Mouse (Mus musculus) CH12.LX (cell line): Measurements from ENCODE around the gene Ceacam10.
"Not testable (repeated sequence)": the region's sequence is repeated elsewhere in the genome, so short reads cannot be mapped to it uniquely, and the experiment has no call there.

ENCODE experiments used
- BHLHE40 ChIP-seq: IDR thresholded peaks from 2 replicates; pipeline ENCODE4 v1.6.1; 2011; ENCODE audit warnings: mild to moderate bottlenecking, low read depth, low read length, improper control_type of control experiment
- CTCF ChIP-seq, 2 experiments: IDR thresholded peaks in 1 of 2; conservative IDR thresholded peaks in 1 of 2; 2 replicates each; pipeline ENCODE4 v1.5.1; 2011 to 2012; ENCODE audit warnings: low read depth in 2 of 2, low read length in 2 of 2, improper control_type of control experiment in 1 of 2, inconsistent platforms in 1 of 2, mild to moderate bottlenecking in 1 of 2, moderate library complexity in 1 of 2
- ETS1 ChIP-seq: conservative IDR thresholded peaks from 2 replicates; pipeline ENCODE4 v1.6.1; 2012; ENCODE audit warnings: low read depth, mild to moderate bottlenecking, inconsistent platforms, low read length, improper control_type of control experiment, moderate library complexity
- KAT2A ChIP-seq: IDR thresholded peaks from 2 replicates; pipeline ENCODE4 v1.6.1; 2012; ENCODE audit warnings: low read length, improper control_type of control experiment, inconsistent platforms; ENCODE audit not compliant: insufficient replicate concordance
- MAX ChIP-seq: IDR thresholded peaks from 2 replicates; pipeline ENCODE4 v1.6.1; 2011; ENCODE audit warnings: low read length, improper control_type of control experiment
- MAZ ChIP-seq: IDR thresholded peaks from 2 replicates; pipeline ENCODE4 v1.6.1; 2012; ENCODE audit warnings: low read depth, mild to moderate bottlenecking, inconsistent platforms, low read length, improper control_type of control experiment, moderate library complexity
- MYC ChIP-seq: IDR thresholded peaks from 2 replicates; pipeline ENCODE4 v1.6.1; 2011; ENCODE audit warnings: low read depth, mild to moderate bottlenecking, improper control_type of control experiment, low read length
- NRF1 ChIP-seq: IDR thresholded peaks from 2 replicates; pipeline ENCODE4 v1.6.1; 2014; ENCODE audit warnings: low read depth, mild to moderate bottlenecking, inconsistent platforms, low read length, improper control_type of control experiment, moderate library complexity
- POLR2A ChIP-seq: IDR thresholded peaks from 2 replicates; pipeline ENCODE4 v1.6.1; 2011; ENCODE audit warnings: low read depth, mild to moderate bottlenecking, improper control_type of control experiment, low read length
- RAD21 ChIP-seq: IDR thresholded peaks from 2 replicates; pipeline ENCODE4 v1.6.1; 2011; ENCODE audit warnings: low read depth, mild to moderate bottlenecking, low read length, improper control_type of control experiment, moderate library complexity
- TCF12 ChIP-seq: IDR thresholded peaks from 2 replicates; pipeline ENCODE4 v1.6.1; 2014; ENCODE audit warnings: low read depth, mild to moderate bottlenecking, inconsistent platforms, low read length, improper control_type of control experiment
- ZNF384 ChIP-seq: IDR thresholded peaks from 2 replicates; pipeline ENCODE4 v1.6.1; 2012; ENCODE audit warnings: low read depth, low read length, improper control_type of control experiment, inconsistent platforms

- not testable (repeated sequence) for TF ChIP-seq TCF12; POLR2A; RAD21; ETS1; CTCF (conservative IDR thresholded peaks at IDR 0.05 in 1 of 2, IDR thresholded peaks at IDR 0.05 in 1 of 2; ENCODE audit: low read depth in 2 of 2, low read length in 2 of 2); MYC; MAZ; NRF1; KAT2A; BHLHE40; ZNF384; MAX
Measured at GRCm38 (mm10) chr7:24776918-24777317, at the start of gene Ceacam10.
